Mouse (Mus musculus): ENCODE data around the gene Upk3b. TPM values are rescaled to one million over a fixed set of nuclear protein-coding genes. Genes with fewer than 3 reads are reported as not detected.
"Not testable (repeated sequence)": the region's sequence is repeated elsewhere in the genome, so short reads cannot be mapped to it uniquely, and the experiment has no call there.

Upk3b gene
- polyA plus RNA-seq, 1 experiment from 2014 or later, result 34.0 TPM

GRCm38 (mm10) chr5:136044865-136045264, 6.6 kb downstream of the Upk3b start:
- peaks cover 3% of the 10 kb centered on the region; the same call in 1 of the 2 replicates for H3K4me1 ChIP-seq (ENCODE audit: control insufficient read depth, insufficient read depth, low read length)
- no peak overlapping the region for H3K4me3 ChIP-seq (replicated peaks; ENCODE audit: low read length)
- H3K27ac ChIP-seq (ENCODE audit: low read length), result no peak overlapping the region
- no peak for ATAC-seq (ENCODE audit: insufficient read depth, low FRiP score)
- no peak overlapping the region for H3K9ac ChIP-seq (ENCODE audit: low read length)
- no peaks in the 10 kb centered on the region for H3K36me3 ChIP-seq (ENCODE audit: control insufficient read depth, insufficient read depth, low read length)
- no peak overlapping the region for H3K4me2 ChIP-seq (ENCODE audit: low read depth, low read length)
- no peaks in the 10 kb centered on the region for H3K9me3 ChIP-seq (replicated peaks; ENCODE audit: control insufficient read depth, low read length)
- WGBS, result 65% methylated on average over 13 of the region's 13 CpGs
- no peaks in the 10 kb centered on the region for H3K27me3 ChIP-seq (ENCODE audit: control insufficient read depth, insufficient read depth, low read length)

- ATAC-seq (ENCODE audit: insufficient read depth, low FRiP score), result no peak
- 42% methylated on average over 9 of the region's 9 CpGs for WGBS
Measured at GRCm38 (mm10) chr5:136045408-136045807, 7.1 kb downstream of the Upk3b start.

GRCm38 (mm10) chr5:136045987-136046386, 7.7 kb downstream of the Upk3b start:
- no peak overlapping the region for H3K9ac ChIP-seq (ENCODE audit: low read length)
- H3K4me1 ChIP-seq (ENCODE audit: control insufficient read depth, insufficient read depth, low read length), result peaks cover 5% of the 10 kb centered on the region; the same call in 1 of the 2 replicates
- no peak overlapping the region for H3K4me2 ChIP-seq (ENCODE audit: low read depth, low read length)
- H3K36me3 ChIP-seq (ENCODE audit: control insufficient read depth, insufficient read depth, low read length), result no peaks in the 10 kb centered on the region
- ATAC-seq (ENCODE audit: insufficient read depth, low FRiP score), result peak; percentile 39; the same call in 1 of the 2 replicates
- WGBS, result 2% methylated on average over 10 of the region's 10 CpGs
- no peak overlapping the region for H3K27ac ChIP-seq (ENCODE audit: low read length)
- no peaks in the 10 kb centered on the region for H3K9me3 ChIP-seq (replicated peaks; ENCODE audit: control insufficient read depth, low read length)
- H3K27me3 ChIP-seq (ENCODE audit: control insufficient read depth, insufficient read depth, low read length), result no peaks in the 10 kb centered on the region
- H3K4me3 ChIP-seq (replicated peaks; ENCODE audit: low read length), result no peak overlapping the region

More at GRCm38 (mm10) chr5:136045408-136045807, 7.1 kb downstream of the Upk3b start:
- H3K4me1 ChIP-seq (ENCODE audit: control insufficient read depth, insufficient read depth, low read length), result peaks cover 6% of the 10 kb centered on the region; the same call in 1 of the 2 replicates
- H3K4me3 ChIP-seq (replicated peaks; ENCODE audit: low read length), result no peak overlapping the region
- no peaks in the 10 kb centered on the region for H3K36me3 ChIP-seq (ENCODE audit: control insufficient read depth, insufficient read depth, low read length)
- no peak overlapping the region for H3K4me2 ChIP-seq (ENCODE audit: low read depth, low read length)
- H3K27ac ChIP-seq (ENCODE audit: low read length), result no peak overlapping the region
- H3K27me3 ChIP-seq (ENCODE audit: control insufficient read depth, insufficient read depth, low read length), result no peaks in the 10 kb centered on the region
- no peaks in the 10 kb centered on the region for H3K9me3 ChIP-seq (replicated peaks; ENCODE audit: control insufficient read depth, low read length)
- H3K9ac ChIP-seq (ENCODE audit: low read length), result no peak overlapping the region

- not testable (repeated sequence) for H3K27me3 ChIP-seq (ENCODE audit: control insufficient read depth, insufficient read depth, low read length); H3K27ac ChIP-seq (ENCODE audit: low read length); H3K9ac ChIP-seq (ENCODE audit: low read length); ATAC-seq (ENCODE audit: insufficient read depth, low FRiP score); H3K4me2 ChIP-seq (ENCODE audit: low read depth, low read length); H3K4me3 ChIP-seq (replicated peaks; ENCODE audit: low read length); H3K36me3 ChIP-seq (ENCODE audit: control insufficient read depth, insufficient read depth, low read length); H3K9me3 ChIP-seq (replicated peaks; ENCODE audit: control insufficient read depth, low read length)
- H3K4me1 ChIP-seq (ENCODE audit: control insufficient read depth, insufficient read depth, low read length), result peaks cover 16% of the 10 kb centered on the region
Measured at GRCm38 (mm10) chr5:136048541-136048940, 10.2 kb downstream of the Upk3b start.

- Histone ChIP-seq H3K4me3 (replicated peaks; ENCODE audit: low read length) (no peak overlapping the region), H3K4me1 (ENCODE audit: control insufficient read depth, insufficient read depth, low read length) (peaks cover 16% of the 10 kb centered on the region), H3K4me2 (ENCODE audit: low read depth, low read length) (no peak overlapping the region), H3K27me3 (ENCODE audit: control insufficient read depth, insufficient read depth, low read length) (no peaks in the 10 kb centered on the region), H3K9me3 (replicated peaks; ENCODE audit: control insufficient read depth, low read length) (no peaks in the 10 kb centered on the region), H3K9ac (ENCODE audit: low read length) (no peak overlapping the region), H3K27ac (ENCODE audit: low read length) (peak overlapping the region; percentile 51), H3K36me3 (ENCODE audit: control insufficient read depth, insufficient read depth, low read length) (no peaks in the 10 kb centered on the region)
- WGBS, result 45% methylated on average over 6 of the region's 6 CpGs
- ATAC-seq (ENCODE audit: insufficient read depth, low FRiP score), result no peak
Measured at GRCm38 (mm10) chr5:136049926-136050325, 11.6 kb downstream of the Upk3b start.

GRCm38 (mm10) chr5:136051231-136052085, 13.2 kb downstream of the Upk3b start:
- Histone ChIP-seq H3K4me3 (replicated peaks; ENCODE audit: low read length) (no peak overlapping the region), H3K36me3 (ENCODE audit: control insufficient read depth, insufficient read depth, low read length) (no peaks in the 10 kb centered on the region), H3K9ac (ENCODE audit: low read length) (no peak overlapping the region; the same call in 1 of the 2 replicates), H3K27me3 (ENCODE audit: control insufficient read depth, insufficient read depth, low read length) (no peaks in the 10 kb centered on the region), H3K9me3 (replicated peaks; ENCODE audit: control insufficient read depth, low read length) (no peaks in the 10 kb centered on the region), H3K4me1 (ENCODE audit: control insufficient read depth, insufficient read depth, low read length) (peaks cover 16% of the 10 kb centered on the region), H3K27ac (ENCODE audit: low read length) (peak overlapping the region; percentile 86), H3K4me2 (ENCODE audit: low read depth, low read length) (peak overlapping the region; percentile 27; the same call in 1 of the 2 replicates)
- WGBS, result 9% methylated on average over 10 of the region's 10 CpGs
- ATAC-seq (ENCODE audit: insufficient read depth, low FRiP score), result peak; percentile 87

GRCm38 (mm10) chr5:136052861-136053655, 14.8 kb downstream of the Upk3b start:
- WGBS, result 70% methylated on average over 8 of the region's 8 CpGs
- peaks cover 20% of the 10 kb centered on the region for H3K4me1 ChIP-seq (ENCODE audit: control insufficient read depth, insufficient read depth, low read length)
- no peaks in the 10 kb centered on the region for H3K36me3 ChIP-seq (ENCODE audit: control insufficient read depth, insufficient read depth, low read length)
- no peak overlapping the region for H3K9ac ChIP-seq (ENCODE audit: low read length)
- H3K4me3 ChIP-seq (replicated peaks; ENCODE audit: low read length), result no peak overlapping the region
- peak; percentile 45; the same call in 1 of the 2 replicates for ATAC-seq (ENCODE audit: insufficient read depth, low FRiP score)
- peak overlapping the region; percentile 77 for H3K27ac ChIP-seq (ENCODE audit: low read length)
- no peaks in the 10 kb centered on the region for H3K27me3 ChIP-seq (ENCODE audit: control insufficient read depth, insufficient read depth, low read length)
- H3K4me2 ChIP-seq (ENCODE audit: low read depth, low read length), result no peak overlapping the region
- H3K9me3 ChIP-seq (replicated peaks; ENCODE audit: control insufficient read depth, low read length), result no peaks in the 10 kb centered on the region

- Histone ChIP-seq H3K4me2 (ENCODE audit: low read depth, low read length) (no peak within 1 kb of the TSS), H3K9ac (ENCODE audit: low read length) (no peak within 1 kb of the TSS), H3K9me3 (replicated peaks; ENCODE audit: control insufficient read depth, low read length) (no peaks in the 10 kb centered on the region), H3K4me1 (ENCODE audit: control insufficient read depth, insufficient read depth, low read length) (peaks cover 20% of the 10 kb centered on the region), H3K36me3 (ENCODE audit: control insufficient read depth, insufficient read depth, low read length) (no peaks in the 10 kb centered on the region), H3K4me3 (replicated peaks; ENCODE audit: low read length) (no peak within 1 kb of the TSS), H3K27ac (ENCODE audit: low read length) (peak within 1 kb of the TSS; percentile 77), H3K27me3 (ENCODE audit: control insufficient read depth, insufficient read depth, low read length) (no peaks in the 10 kb centered on the region)
- no peak for ATAC-seq (ENCODE audit: insufficient read depth, low FRiP score)
- 72% methylated on average over 11 of the region's 11 CpGs for WGBS
Measured at GRCm38 (mm10) chr5:136054301-136055077, 16.2 kb downstream of the Upk3b start, which contains the start of gene Upk3bl. Upk3bl (plus strand) TSS chr5:136054492.
